Mouse (Mus musculus): ENCODE measurements around the gene Efcc1. TPM values are rescaled to one million over a fixed set of nuclear protein-coding genes. Genes with fewer than 3 reads are reported as not detected.

The Efcc1 gene
- polyA plus RNA-seq, 1 experiment from 2014 or later: 0.80 TPM

- Histone ChIP-seq H3K9me3 (replicated peaks; ENCODE audit: control insufficient read depth, low read length) (no peaks in the 10 kb centered on the region), H3K9ac (ENCODE audit: low read length) (no peak overlapping the region), H3K36me3 (ENCODE audit: control insufficient read depth, insufficient read depth) (peaks cover 5% of the 10 kb centered on the region; the same call in 1 of the 2 replicates), H3K4me3 (ENCODE audit: low read length) (no peak overlapping the region), H3K27me3 (ENCODE audit: control insufficient read depth, insufficient read depth, low read length) (no peaks in the 10 kb centered on the region), H3K4me1 (ENCODE audit: control insufficient read depth, insufficient read depth, low read length) (no peaks in the 10 kb centered on the region), H3K27ac (ENCODE audit: low read length) (no peak overlapping the region), H3K4me2 (ENCODE audit: low read depth, low read length) (no peak overlapping the region)
- ATAC-seq (replicated peaks; ENCODE audit: extremely low read depth, insufficient read depth, low FRiP score): no peak
- 76% methylated on average over 1 of the region's 1 CpGs for WGBS
These were observed 73.4 kb downstream of the Efcc1 start for GRCm38 (mm10) chr6:87804036-87804435.

- no peaks in the 10 kb centered on the region for H3K9me3 ChIP-seq (replicated peaks; ENCODE audit: control insufficient read depth, low read length)
- no peak overlapping the region for H3K4me2 ChIP-seq (ENCODE audit: low read depth, low read length)
- H3K4me3 ChIP-seq (ENCODE audit: low read length): no peak overlapping the region
- WGBS: 75% methylated on average over 7 of the region's 7 CpGs
- no peak overlapping the region for H3K9ac ChIP-seq (ENCODE audit: low read length)
- no peaks in the 10 kb centered on the region for H3K27me3 ChIP-seq (ENCODE audit: control insufficient read depth, insufficient read depth, low read length)
- peaks cover 7% of the 10 kb centered on the region for H3K4me1 ChIP-seq (ENCODE audit: control insufficient read depth, insufficient read depth, low read length)
- peaks cover 5% of the 10 kb centered on the region; the same call in 1 of the 2 replicates for H3K36me3 ChIP-seq (ENCODE audit: control insufficient read depth, insufficient read depth)
- no peak overlapping the region for H3K27ac ChIP-seq (ENCODE audit: low read length)
- ATAC-seq (replicated peaks; ENCODE audit: extremely low read depth, insufficient read depth, low FRiP score): no peak
These were observed 74.2 kb downstream of the Efcc1 start for GRCm38 (mm10) chr6:87804886-87805285.

- H3K4me3 ChIP-seq (ENCODE audit: low read length): no peak overlapping the region
- no peaks in the 10 kb centered on the region for H3K9me3 ChIP-seq (replicated peaks; ENCODE audit: control insufficient read depth, low read length)
- no peak overlapping the region for H3K9ac ChIP-seq (ENCODE audit: low read length)
- peaks cover 13% of the 10 kb centered on the region for H3K4me1 ChIP-seq (ENCODE audit: control insufficient read depth, insufficient read depth, low read length)
- no peaks in the 10 kb centered on the region for H3K27me3 ChIP-seq (ENCODE audit: control insufficient read depth, insufficient read depth, low read length)
- H3K36me3 ChIP-seq (ENCODE audit: control insufficient read depth, insufficient read depth): peaks cover 5% of the 10 kb centered on the region; the same call in 1 of the 2 replicates
- no peak overlapping the region for H3K4me2 ChIP-seq (ENCODE audit: low read depth, low read length)
- no peak for ATAC-seq (replicated peaks; ENCODE audit: extremely low read depth, insufficient read depth, low FRiP score)
- no peak overlapping the region for H3K27ac ChIP-seq (ENCODE audit: low read length)
- 82% methylated on average over 7 of the region's 7 CpGs for WGBS
These were observed 74.8 kb downstream of the Efcc1 start for GRCm38 (mm10) chr6:87805448-87805847.

Other genes starting within 250 kb of the Efcc1 start
- 4.7 and 7.5 TPM in 2 replicates for gene Arhgap25, start 197.6 kb upstream of the Efcc1 start, polyA plus RNA-seq (2015; fragmentation: Nextera tagmentation; extraction: Ambion mirVana)
- gene Prokr1, start 140.1 kb upstream of the Efcc1 start, polyA plus RNA-seq (2015; fragmentation: Nextera tagmentation; extraction: Ambion mirVana): 0.87 and 1.4 TPM in 2 replicates
- 7.2 and 7.9 TPM in 2 replicates for gene Aplf, start 58.7 kb upstream of the Efcc1 start, polyA plus RNA-seq (2015; fragmentation: Nextera tagmentation; extraction: Ambion mirVana)
- gene Gp9, start 47.2 kb downstream of the Efcc1 start, polyA plus RNA-seq (2015; fragmentation: Nextera tagmentation; extraction: Ambion mirVana): 3.3 and 3.4 TPM in 2 replicates
- gene Rab43, start 81.3 kb downstream of the Efcc1 start, polyA plus RNA-seq (2015; fragmentation: Nextera tagmentation; extraction: Ambion mirVana): 8.5 and 10.1 TPM in 2 replicates
- 2.4 and 2.6 TPM in 2 replicates for gene Gm45140, start 104.9 kb downstream of the Efcc1 start, polyA plus RNA-seq (2015; fragmentation: Nextera tagmentation; extraction: Ambion mirVana)
- 21.5 and 29.1 TPM in 2 replicates for gene Isy1, start 107.9 kb downstream of the Efcc1 start, polyA plus RNA-seq (2015; fragmentation: Nextera tagmentation; extraction: Ambion mirVana)
- 713 and 783 TPM in 2 replicates for gene Cnbp, start 120.2 kb downstream of the Efcc1 start, polyA plus RNA-seq (2015; fragmentation: Nextera tagmentation; extraction: Ambion mirVana)
- gene Copg1, start 156.9 kb downstream of the Efcc1 start, polyA plus RNA-seq (2015; fragmentation: Nextera tagmentation; extraction: Ambion mirVana): 116 and 117 TPM in 2 replicates
- 27.0 and 27.3 TPM in 2 replicates for gene Hmces, start 183.1 kb downstream of the Efcc1 start, polyA plus RNA-seq (2015; fragmentation: Nextera tagmentation; extraction: Ambion mirVana)

Data from heart, embryonic 16.5 days (tissue).